Mouse (Mus musculus) embryonic facial prominence, embryonic 15.5 days (tissue): ENCODE measurements around the gene Gm20388. TPM values are rescaled to one million over a fixed set of nuclear protein-coding genes. Genes with fewer than 3 reads are reported as not detected.
"Not testable (repeated sequence)": the region's sequence is repeated elsewhere in the genome, so short reads cannot be mapped to it uniquely, and the experiment has no call there.

Experiments used
- ATAC-seq: fragments of 200-750 bp; cut with Nextera tagmentation; 2 replicates; pipeline ENCODE4 v1.8.0; 2017; ENCODE audit warnings: low read depth, moderate TSS enrichment; ENCODE audit not compliant: insufficient number of reproducible peaks, low FRiP score, low TSS enrichment
- H3K27ac ChIP-seq: fragments of 300-500 bp; sonication (generic); replicated peaks from 2 replicates; pipeline ENCODE4 v1.5.1; 2015; ENCODE audit warnings: mild to moderate bottlenecking, inconsistent platforms
- H3K27me3 ChIP-seq: fragments of 300-500 bp; sonication (generic); 2 replicates; pipeline ENCODE4 v1.6.1; 2015; ENCODE audit warnings: inconsistent platforms
- H3K36me3 ChIP-seq: fragments of 300-500 bp; sonication (generic); 2 replicates; pipeline ENCODE4 v1.6.1; 2015; ENCODE audit warnings: mild to moderate bottlenecking, inconsistent platforms
- H3K4me1 ChIP-seq: fragments of 300-500 bp; sonication (generic); 2 replicates; pipeline ENCODE4 v1.6.1; 2015; ENCODE audit warnings: inconsistent platforms
- H3K4me2 ChIP-seq: fragments of 300-500 bp; sonication (generic); replicated peaks from 2 replicates; pipeline ENCODE4 v1.6.1; 2015; ENCODE audit warnings: mild to moderate bottlenecking, inconsistent platforms
- H3K4me3 ChIP-seq: fragments of 300-500 bp; sonication (generic); replicated peaks from 2 replicates; pipeline ENCODE4 v1.5.1; 2015; ENCODE audit warnings: mild to moderate bottlenecking, inconsistent platforms
- H3K9ac ChIP-seq: fragments of 300-500 bp; sonication (generic); 2 replicates; pipeline ENCODE4 v1.6.1; 2015; ENCODE audit warnings: inconsistent platforms
- H3K9me3 ChIP-seq: fragments of 300-500 bp; sonication (generic); replicated peaks from 2 replicates; pipeline ENCODE4 v1.6.1; 2016; ENCODE audit warnings: inconsistent platforms
- WGBS: fragments of 180-500 bp; shearing (Covaris S2); methylation state at CpG from one replicate; pipeline ENCODE4 v1.1.7; 2015; 5-methylcytosine and 5-hydroxymethylcytosine counted together
- polyA plus RNA-seq: library from polyadenylated mRNA; unstranded; fragments of >200 nt; fragmentation: Nextera tagmentation; extraction: Ambion mirVana; gene quantifications from 2 replicates; pipeline ENCODE4 v1.2.1, GENCODE M21; 2015

Gene Gm20388
- polyA plus RNA-seq, 1 experiment from 2014 or later, result 8.0 TPM

DNA sequence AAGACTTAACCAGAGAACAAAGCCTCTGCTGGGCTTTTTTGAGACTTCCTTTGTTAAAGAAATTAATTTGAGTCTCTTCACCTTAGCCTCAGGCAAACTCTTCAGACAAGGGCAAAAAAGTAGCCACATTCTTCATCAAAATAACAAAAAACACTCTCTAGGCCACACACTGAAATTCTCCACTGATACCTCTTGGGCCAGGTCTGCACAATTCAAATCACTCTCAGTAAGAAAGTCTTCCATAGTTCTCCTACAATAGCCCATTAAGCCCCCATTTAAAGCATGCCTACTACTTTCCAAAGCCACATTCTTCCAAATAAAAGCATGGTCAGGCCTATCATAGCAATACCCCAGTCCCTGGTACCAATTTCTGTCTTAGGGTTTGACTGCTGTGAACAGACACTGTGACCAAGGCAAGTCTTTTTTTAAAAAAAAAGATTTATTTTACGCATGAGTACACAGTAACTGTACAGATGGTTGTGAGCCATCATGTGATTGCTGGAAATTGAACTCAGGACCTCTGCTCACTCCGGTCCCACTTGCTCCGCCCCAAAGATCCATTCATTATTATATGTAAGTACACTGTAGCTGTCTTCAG lies 4101.4 kb downstream of the Gm20388 start:
- Histone ChIP-seq H3K36me3 (peaks cover 29% of the 10 kb centered on the region), H3K27ac (no peak overlapping the region), H3K4me2 (no peak overlapping the region), H3K9ac (no peak overlapping the region), H3K4me3 (no peak overlapping the region), H3K9me3 (no peaks in the 10 kb centered on the region), H3K4me1 (0 out of 2 replicates have a peak, but pooled peaks cover 8% of the 10 kb centered on the region), H3K27me3 (no peaks in the 10 kb centered on the region)
- ATAC-seq, result no peak
- WGBS, result 87% methylated on average over 3 of the region's 3 CpGs

DNA sequence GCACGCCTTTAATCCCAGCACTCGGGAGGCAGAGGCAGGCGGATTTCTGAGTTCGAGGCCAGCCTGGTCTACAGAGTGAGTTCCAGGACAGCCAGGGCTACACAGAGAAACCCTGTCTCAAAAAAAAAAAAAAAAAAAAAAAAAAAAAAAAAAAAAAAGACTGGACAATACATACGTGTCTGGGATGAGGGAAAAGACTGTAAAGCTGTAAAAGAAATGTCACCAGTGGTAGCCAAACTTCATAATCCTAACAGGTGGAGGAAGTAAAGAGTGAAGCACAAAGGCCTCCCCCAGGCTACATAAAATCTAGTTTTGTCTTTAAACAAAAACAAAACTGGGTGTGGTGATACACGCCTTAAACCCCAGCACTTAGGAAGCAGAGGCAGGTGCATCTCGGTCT lies 4103.7 kb downstream of the Gm20388 start:
- H3K9me3 ChIP-seq, H3K4me2 ChIP-seq, H3K9ac ChIP-seq, H3K27ac ChIP-seq, H3K4me3 ChIP-seq, H3K27me3 ChIP-seq, H3K36me3 ChIP-seq, ATAC-seq: not testable (repeated sequence)
- 91% methylated on average over 7 of the region's 7 CpGs for WGBS
- H3K4me1 ChIP-seq, result peaks cover 18% of the 10 kb centered on the region

DNA sequence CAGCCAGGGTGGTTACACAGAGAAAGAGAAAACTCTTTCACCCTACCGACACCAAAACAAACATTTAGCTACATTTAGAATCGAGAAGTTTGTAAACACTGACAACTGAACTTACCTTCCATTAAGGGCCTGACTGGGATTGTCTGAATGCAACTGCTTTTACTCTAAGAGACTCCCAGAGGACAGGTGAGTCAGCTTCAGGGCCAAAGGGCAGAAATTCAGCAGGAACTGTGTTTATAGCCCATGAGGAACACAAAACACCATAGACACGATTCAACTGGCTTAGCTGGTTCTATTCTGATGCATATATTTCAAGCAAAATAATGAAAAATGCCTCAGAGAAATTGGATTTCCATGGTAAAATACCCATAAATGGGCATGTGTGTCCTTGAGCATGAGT lies 4104.1 kb downstream of the Gm20388 start:
- no peak overlapping the region for H3K27ac ChIP-seq
- no peak overlapping the region for H3K4me3 ChIP-seq
- H3K27me3 ChIP-seq, result no peaks in the 10 kb centered on the region
- H3K9me3 ChIP-seq, result no peaks in the 10 kb centered on the region
- no peak for ATAC-seq
- no peak overlapping the region for H3K9ac ChIP-seq
- 0 out of 2 replicates have a peak, but pooled peaks cover 3% of the 10 kb centered on the region for H3K36me3 ChIP-seq
- no peak overlapping the region for H3K4me2 ChIP-seq
- WGBS, result 69% methylated on average over 3 of the region's 3 CpGs
- peaks cover 22% of the 10 kb centered on the region for H3K4me1 ChIP-seq

DNA sequence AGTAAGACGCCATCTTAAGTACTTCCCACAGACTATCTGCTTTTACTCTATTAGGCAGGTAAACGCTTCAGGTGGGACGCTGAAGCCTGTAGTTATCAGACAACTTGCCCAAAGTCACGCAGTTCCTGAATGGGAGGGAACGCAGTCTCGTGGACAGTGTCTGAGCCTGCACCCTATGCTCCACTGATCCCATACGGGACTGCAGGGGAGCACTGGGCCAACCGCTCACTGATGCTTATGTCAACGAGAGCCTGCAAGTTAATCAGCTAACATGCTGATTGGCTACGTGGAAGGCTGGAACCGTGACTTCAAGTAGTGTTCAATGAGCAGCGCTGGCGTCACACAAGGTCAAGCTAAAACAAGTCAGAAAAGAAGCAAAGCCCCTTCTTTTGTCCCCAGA lies 4109.1 kb downstream of the Gm20388 start:
- no peaks in the 10 kb centered on the region for H3K9me3 ChIP-seq
- peak overlapping the region; percentile 65 for H3K4me2 ChIP-seq
- H3K27me3 ChIP-seq, result no peaks in the 10 kb centered on the region
- peaks cover 14% of the 10 kb centered on the region for H3K36me3 ChIP-seq
- no peak overlapping the region for H3K9ac ChIP-seq
- H3K27ac ChIP-seq, result no peak overlapping the region
- 31% methylated on average over 13 of the region's 13 CpGs for WGBS
- peaks cover 31% of the 10 kb centered on the region for H3K4me1 ChIP-seq
- no peak for ATAC-seq
- H3K4me3 ChIP-seq, result peak overlapping the region; percentile 96

DNA sequence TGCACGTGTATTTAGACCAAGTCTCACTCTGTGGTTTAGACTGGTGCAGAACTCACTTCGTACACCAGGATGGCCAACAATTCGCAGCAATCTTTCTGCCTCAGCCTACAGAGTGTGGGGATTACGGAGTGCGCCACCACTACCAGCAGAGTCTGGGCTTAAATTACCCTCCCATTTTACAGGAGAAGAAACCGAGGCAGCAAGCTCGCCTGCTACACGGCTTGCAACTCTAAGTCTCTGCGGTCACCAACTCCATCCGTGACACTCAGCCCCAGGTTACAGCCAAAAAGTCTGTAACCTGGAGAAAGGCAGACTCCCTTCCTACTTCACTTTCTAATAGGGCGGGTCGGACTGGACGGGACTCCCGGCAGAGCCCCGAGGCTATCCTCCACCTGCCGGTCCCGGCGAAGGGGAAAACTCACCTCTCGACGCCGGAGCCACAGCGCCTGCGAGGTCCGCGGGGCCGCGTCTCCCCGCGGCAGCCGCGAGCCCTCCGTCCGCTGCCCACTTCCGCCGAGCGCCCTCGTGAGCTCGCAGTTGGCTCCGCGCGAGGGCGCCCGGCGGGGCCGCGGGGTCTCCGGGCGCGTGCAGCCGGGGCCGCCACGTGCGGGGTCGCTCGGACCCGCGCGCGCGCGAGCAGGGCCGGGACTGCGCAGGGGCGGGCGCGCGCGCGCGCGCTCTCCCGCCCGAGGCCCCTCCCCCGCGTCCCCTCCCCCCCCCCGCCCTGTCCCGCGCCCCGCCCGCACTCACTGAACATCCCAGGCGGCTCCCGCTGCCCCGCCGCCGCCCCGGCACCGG lies 4110.0 kb downstream of the Gm20388 start:
- Histone ChIP-seq H3K36me3 (peaks cover 23% of the 10 kb centered on the region), H3K4me1 (peaks cover 30% of the 10 kb centered on the region), H3K27ac (peak overlapping the region; percentile 90), H3K4me2 (peak overlapping the region; percentile 65), H3K27me3 (no peaks in the 10 kb centered on the region), H3K9ac (peak overlapping the region; percentile 74), H3K4me3 (peak overlapping the region; percentile 96), H3K9me3 (no peaks in the 10 kb centered on the region)
- under 1% methylated on average over 54 of the region's 87 CpGs for WGBS
- peak; percentile 85 for ATAC-seq

DNA sequence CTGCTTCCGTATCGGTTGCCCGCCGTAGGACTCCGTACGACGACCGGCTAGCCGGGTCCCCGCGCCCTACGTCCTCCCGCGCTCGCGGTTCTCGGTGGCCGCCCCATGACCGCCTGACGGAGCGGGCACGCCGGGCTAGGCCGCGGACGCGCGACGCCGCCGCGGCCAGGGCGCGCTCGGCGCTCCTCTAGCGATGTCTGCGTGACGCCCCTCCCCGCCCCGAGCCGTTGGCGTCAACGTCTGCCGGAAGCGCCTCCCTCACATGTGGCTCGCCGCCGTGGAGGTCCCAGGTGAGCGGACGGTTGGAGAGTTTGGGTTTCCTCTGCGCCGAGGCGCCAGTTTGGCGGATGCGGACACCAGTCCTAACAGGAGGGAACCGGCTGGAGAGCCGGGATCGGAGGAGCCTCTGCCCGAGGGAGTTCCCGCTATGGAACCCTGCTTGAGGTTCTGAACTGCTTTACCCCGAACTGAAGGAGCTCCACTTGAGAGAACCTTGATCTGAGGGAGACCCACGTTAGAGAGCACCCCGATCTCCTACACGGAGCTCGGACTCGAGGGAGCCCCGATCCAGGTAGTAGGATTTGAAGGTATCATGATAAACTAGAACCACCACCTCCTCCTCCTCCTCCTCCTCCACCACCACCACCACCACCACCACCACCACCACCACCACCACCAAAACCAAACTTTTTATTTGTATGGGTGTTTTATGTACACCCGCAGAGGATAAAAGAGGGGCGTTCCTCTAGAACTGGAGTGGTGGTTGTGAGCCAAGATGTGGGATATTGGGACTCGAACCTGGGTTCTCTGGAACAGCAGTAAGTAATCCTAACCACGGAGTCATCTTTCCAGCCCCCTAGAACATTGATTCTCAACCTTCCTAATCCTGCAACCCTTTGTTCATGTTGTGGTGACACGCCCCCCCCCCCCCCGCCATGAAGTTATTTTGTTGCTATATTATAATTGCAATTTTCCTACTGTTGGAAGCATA lies 4110.9 kb downstream of the Gm20388 start, which contains the start of the genes Taf5l and Urb2:
TSS of gene Taf5l (minus strand) at position 161 of the 991 bp plus-strand sequence.
TSS of gene Urb2 (plus strand) at position 272 of the 991 bp plus-strand sequence.
- no peaks in the 10 kb centered on the region for H3K27me3 ChIP-seq
- H3K9ac ChIP-seq, result peak within 1 kb of the TSS; percentile 74
- under 1% methylated on average over 73 of the region's 74 CpGs for WGBS
- peaks cover 27% of the 10 kb centered on the region for H3K4me1 ChIP-seq
- peaks cover 30% of the 10 kb centered on the region for H3K36me3 ChIP-seq
- peak within 1 kb of the TSS; percentile 96 for H3K4me3 ChIP-seq
- peak; percentile 91 for ATAC-seq
- peak within 1 kb of the TSS; percentile 65 for H3K4me2 ChIP-seq
- H3K27ac ChIP-seq, result peak within 1 kb of the TSS; percentile 90
- no peaks in the 10 kb centered on the region for H3K9me3 ChIP-seq

DNA sequence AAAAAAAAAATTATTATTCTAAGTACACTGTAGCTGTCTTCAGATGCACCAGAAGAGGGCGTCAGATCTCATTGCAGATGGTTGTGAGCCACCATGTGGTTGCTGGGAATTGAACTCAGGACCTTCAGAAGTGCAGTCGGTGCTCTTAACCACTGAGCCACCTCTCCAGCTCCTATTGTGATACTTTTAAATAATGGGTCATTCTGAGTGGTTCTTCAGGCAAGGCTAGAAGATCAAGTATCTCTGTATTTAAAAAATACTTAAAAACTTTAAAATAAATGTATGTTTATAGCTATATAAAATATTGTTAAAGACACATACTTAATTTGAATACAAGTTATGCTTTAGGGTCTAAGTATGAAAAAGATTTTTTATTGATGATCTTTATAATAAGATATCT lies 4115.6 kb downstream of the Gm20388 start:
- H3K4me1 ChIP-seq, result not testable (repeated sequence)
- peaks cover 71% of the 10 kb centered on the region for H3K36me3 ChIP-seq

DNA sequence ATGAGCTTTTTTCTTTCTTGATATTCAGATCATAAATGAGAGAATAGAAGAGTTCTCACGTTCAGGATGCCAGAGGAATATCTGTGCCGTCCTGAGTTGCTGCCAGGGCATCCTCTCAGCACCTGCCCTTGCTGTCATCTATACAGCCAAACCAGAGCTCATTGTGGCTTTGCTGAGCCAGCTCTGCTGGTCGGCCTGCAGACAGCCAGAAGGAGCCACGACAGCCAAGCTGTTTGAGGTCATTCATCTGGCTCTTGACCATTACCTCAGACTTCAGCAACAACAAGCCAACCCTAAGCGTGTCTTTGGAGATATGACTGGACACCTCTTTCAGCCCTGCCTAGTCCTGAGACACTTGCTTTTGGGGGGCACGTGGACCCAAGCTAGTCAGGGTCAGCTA lies 4117.2 kb downstream of the Gm20388 start:
- H3K27ac ChIP-seq, result no peak overlapping the region
- no peak overlapping the region for H3K4me3 ChIP-seq
- H3K27me3 ChIP-seq, result no peaks in the 10 kb centered on the region
- 0 out of 2 replicates have a peak, but pooled peaks cover 6% of the 10 kb centered on the region for H3K4me1 ChIP-seq
- H3K9me3 ChIP-seq, result no peaks in the 10 kb centered on the region
- ATAC-seq, result no peak
- 88% methylated on average over 6 of the region's 6 CpGs for WGBS
- H3K9ac ChIP-seq, result no peak overlapping the region
- H3K36me3 ChIP-seq, result peaks cover 78% of the 10 kb centered on the region
- no peak overlapping the region for H3K4me2 ChIP-seq

More for the DNA sequence above, 4115.6 kb downstream of the Gm20388 start:
- 71% methylated on average over 2 of the region's 2 CpGs for WGBS
- H3K27me3 ChIP-seq, H3K27ac ChIP-seq, H3K4me2 ChIP-seq, ATAC-seq, H3K9me3 ChIP-seq, H3K9ac ChIP-seq, H3K4me3 ChIP-seq: not testable (repeated sequence)

DNA sequence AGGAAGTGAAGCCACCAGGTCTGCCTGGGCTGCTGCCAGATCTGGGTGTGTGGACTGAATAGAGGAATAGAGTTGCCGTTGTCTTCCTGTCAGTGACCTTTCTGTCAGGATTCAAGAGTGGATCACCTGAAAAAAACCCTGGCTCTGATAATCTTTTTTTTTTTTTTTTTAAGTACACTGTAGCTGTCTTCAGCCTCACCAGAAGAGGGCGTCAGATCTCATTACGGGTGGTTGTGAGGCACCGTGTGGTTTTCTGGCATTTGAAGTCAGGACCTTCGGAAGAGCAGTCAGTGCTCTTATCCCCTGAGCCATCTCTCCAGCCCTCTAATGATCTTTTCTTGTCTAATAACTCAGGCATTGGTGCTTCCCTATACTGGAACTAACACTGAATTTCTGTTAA lies 4122.8 kb downstream of the Gm20388 start:
- H3K9me3 ChIP-seq, result no peaks in the 10 kb centered on the region
- WGBS, result 60% methylated on average over 5 of the region's 5 CpGs
- ATAC-seq, result no peak

DNA sequence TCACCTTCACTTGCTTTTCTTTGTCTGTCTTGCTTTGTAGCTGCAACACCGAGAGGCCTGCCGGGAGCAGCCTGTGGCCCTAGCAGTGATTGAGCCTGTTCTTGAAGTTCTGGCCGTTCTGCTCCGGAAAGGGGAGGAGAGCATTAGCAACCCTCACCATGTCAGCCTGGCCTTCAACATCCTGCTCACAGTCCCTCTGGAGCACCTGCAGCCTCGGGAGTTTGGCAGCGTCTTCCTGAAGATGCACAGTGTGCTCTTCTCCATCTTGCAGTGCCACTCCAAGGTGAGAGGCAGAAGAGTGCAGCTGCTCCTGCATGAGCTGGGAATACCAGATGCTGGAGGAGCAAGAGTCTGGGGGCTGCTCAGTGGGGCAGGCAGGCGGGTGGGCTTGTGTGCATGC lies 4127.5 kb downstream of the Gm20388 start:
- ATAC-seq, result no peak

More for the DNA sequence above, 4122.8 kb downstream of the Gm20388 start:
- H3K4me3 ChIP-seq, result no peak overlapping the region
- H3K27me3 ChIP-seq, result no peaks in the 10 kb centered on the region
- H3K27ac ChIP-seq, result no peak overlapping the region
- peaks cover 86% of the 10 kb centered on the region for H3K36me3 ChIP-seq
- no peak overlapping the region for H3K4me2 ChIP-seq
- no peak overlapping the region for H3K9ac ChIP-seq
- H3K4me1 ChIP-seq, result 0 out of 2 replicates have a peak, but pooled peaks cover 6% of the 10 kb centered on the region

More for the DNA sequence above, 4127.5 kb downstream of the Gm20388 start:
- Histone ChIP-seq H3K4me2 (no peak overlapping the region), H3K4me3 (no peak overlapping the region), H3K27ac (no peak overlapping the region), H3K36me3 (peaks cover 85% of the 10 kb centered on the region), H3K9ac (no peak overlapping the region), H3K9me3 (no peaks in the 10 kb centered on the region), H3K4me1 (no peaks in the 10 kb centered on the region), H3K27me3 (no peaks in the 10 kb centered on the region)
- WGBS, result 92% methylated on average over 7 of the region's 7 CpGs
